Mouse (Mus musculus) neural tube, embryonic 12.5 days (tissue): ENCODE data around the gene Zdhhc19. TPM values are rescaled to one million over a fixed set of nuclear protein-coding genes. Genes with fewer than 3 reads are reported as not detected.
"Not testable (repeated sequence)": the region's sequence is repeated elsewhere in the genome, so short reads cannot be mapped to it uniquely, and the experiment has no call there.

Experiments
- ATAC-seq: fragments of 200-750 bp; cut with Nextera tagmentation; 2 replicates; pipeline ENCODE4 v1.8.0; 2017; ENCODE audit warnings: low read depth, mild to moderate bottlenecking, moderate TSS enrichment, moderate library complexity; ENCODE audit not compliant: low FRiP score
- H3K27ac ChIP-seq: fragments of 300-500 bp; sonication (generic); 2 replicates; pipeline ENCODE4 v1.5.1; 2016
- H3K27me3 ChIP-seq: fragments of 300-500 bp; sonication (generic); replicated peaks from 2 replicates; pipeline ENCODE4 v1.6.1; 2016; ENCODE audit warnings: mild to moderate bottlenecking
- H3K36me3 ChIP-seq: fragments of 300-500 bp; sonication (generic); 2 replicates; pipeline ENCODE4 v1.6.1; 2016; ENCODE audit warnings: mild to moderate bottlenecking
- H3K4me1 ChIP-seq: fragments of 300-500 bp; sonication (generic); 2 replicates; pipeline ENCODE4 v1.6.1; 2016
- H3K4me2 ChIP-seq: fragments of 300-500 bp; sonication (generic); replicated peaks from 2 replicates; pipeline ENCODE4 v1.6.1; 2016; ENCODE audit warnings: mild to moderate bottlenecking
- H3K4me3 ChIP-seq: fragments of 300-500 bp; sonication (generic); 2 replicates; pipeline ENCODE4 v1.5.1; 2016
- H3K9ac ChIP-seq: fragments of 300-500 bp; sonication (generic); 2 replicates; pipeline ENCODE4 v1.6.1; 2016; ENCODE audit warnings: mild to moderate bottlenecking
- H3K9me3 ChIP-seq: fragments of 300-500 bp; sonication (generic); 2 replicates; pipeline ENCODE4 v1.6.1; 2016; ENCODE audit warnings: mild to moderate bottlenecking
- WGBS: fragments of 180-500 bp; shearing (Covaris S2); methylation state at CpG from one replicate; pipeline ENCODE4 v1.1.7; 2016; 5-methylcytosine and 5-hydroxymethylcytosine counted together
- polyA plus RNA-seq: library from polyadenylated mRNA; unstranded; fragments of >200 nt; fragmentation: Nextera tagmentation; extraction: Ambion mirVana; gene quantifications from 2 replicates; pipeline ENCODE4 v1.2.1, GENCODE M21; 2016

The Zdhhc19 gene
- polyA plus RNA-seq, 1 experiment from 2014 or later, result not detected

DNA sequence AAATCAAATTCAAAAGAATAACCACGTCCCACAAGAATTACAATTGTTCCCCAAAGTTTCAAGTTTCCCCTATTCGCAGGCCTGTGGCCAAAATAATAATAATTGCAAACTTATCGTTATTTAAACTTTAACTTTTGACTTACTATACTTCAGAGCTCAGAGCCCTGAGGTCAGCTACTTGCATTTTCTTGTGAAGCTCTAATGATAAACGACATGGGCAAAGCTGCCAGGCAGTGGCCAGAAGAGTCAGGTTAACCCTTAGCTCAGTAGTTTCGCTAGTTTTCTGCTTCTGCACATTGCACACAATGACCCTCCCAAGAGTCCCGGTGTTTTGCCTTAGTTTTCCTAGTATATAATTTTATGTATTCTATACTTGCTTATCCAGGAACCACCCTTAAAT is 1.7 kb upstream of the Zdhhc19 start:
- H3K36me3 ChIP-seq, H3K4me2 ChIP-seq, H3K27ac ChIP-seq, H3K9me3 ChIP-seq, ATAC-seq, H3K27me3 ChIP-seq, H3K4me1 ChIP-seq, H3K4me3 ChIP-seq, H3K9ac ChIP-seq: not testable (repeated sequence)
- 82% methylated on average over 6 of the region's 6 CpGs for WGBS

DNA sequence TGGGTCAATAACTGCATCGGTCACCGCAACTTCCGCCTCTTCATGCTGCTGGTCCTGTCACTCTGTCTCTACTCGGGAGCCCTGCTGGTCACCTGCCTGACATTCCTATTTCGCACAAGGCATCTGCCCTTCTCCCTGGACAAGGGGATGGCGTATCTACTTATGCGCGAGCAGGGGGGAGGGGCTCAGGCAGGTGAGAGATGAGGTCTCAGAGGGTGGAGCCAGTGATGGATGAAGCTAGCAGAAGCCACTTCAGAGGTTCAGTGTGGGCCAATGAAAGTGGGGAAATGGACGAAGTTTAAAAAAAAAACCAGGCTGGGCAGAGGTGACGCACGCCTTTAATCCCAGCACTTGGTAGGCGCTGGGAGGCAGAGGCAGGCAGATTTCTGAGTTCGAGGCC is 2.9 kb downstream of the Zdhhc19 start:
- no peaks in the 10 kb centered on the region for H3K36me3 ChIP-seq
- WGBS, result 67% methylated on average over 13 of the region's 13 CpGs
- ATAC-seq, result peak; percentile 17; the same call in 1 of the 2 replicates
- H3K27ac ChIP-seq, result no peak overlapping the region
- H3K4me3 ChIP-seq, result no peak overlapping the region
- H3K9me3 ChIP-seq, result no peaks in the 10 kb centered on the region
- H3K9ac ChIP-seq, result no peak overlapping the region
- H3K27me3 ChIP-seq, result peaks cover 3% of the 10 kb centered on the region; the same call in 1 of the 2 replicates
- no peaks in the 10 kb centered on the region; the same call in none of the 2 replicates for H3K4me1 ChIP-seq
- H3K4me2 ChIP-seq, result peak overlapping the region; percentile 66; the same call in 1 of the 2 replicates

DNA sequence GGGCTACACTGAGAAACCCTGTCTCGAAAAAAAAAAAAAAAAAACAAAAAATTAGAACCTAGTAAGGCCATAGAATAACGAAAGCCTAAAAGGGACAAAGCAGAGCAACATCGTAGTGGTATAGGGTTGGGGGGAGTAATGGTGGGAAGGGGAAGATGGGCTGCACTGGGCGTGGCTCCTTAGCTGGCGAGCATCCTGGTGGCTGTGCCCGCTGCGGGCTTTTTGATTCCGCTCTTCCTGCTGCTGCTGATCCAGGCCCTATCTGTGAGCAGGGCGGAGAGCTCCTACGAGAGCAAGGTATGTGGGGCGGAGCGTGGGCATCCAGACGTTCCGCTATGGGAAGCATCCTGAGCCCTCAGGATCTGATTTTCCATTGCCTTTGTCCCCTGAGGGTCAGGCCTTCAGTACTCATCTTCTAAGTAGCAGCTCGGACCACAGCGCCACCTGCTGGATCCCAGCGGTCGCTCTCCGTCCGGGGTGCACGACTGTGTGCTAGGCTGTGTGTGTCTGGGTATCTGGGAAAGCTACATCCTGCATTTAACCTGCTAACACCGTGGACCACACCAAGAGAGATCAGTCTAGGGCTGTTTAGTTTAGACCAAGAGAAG is 3.5 kb downstream of the Zdhhc19 start:
- Histone ChIP-seq H3K4me1 (no peaks in the 10 kb centered on the region; the same call in none of the 2 replicates), H3K27me3 (peaks cover 3% of the 10 kb centered on the region; the same call in 1 of the 2 replicates), H3K36me3 (no peaks in the 10 kb centered on the region), H3K9me3 (no peaks in the 10 kb centered on the region), H3K27ac (no peak overlapping the region), H3K9ac (peak overlapping the region; percentile 58), H3K4me2 (peak overlapping the region; percentile 66), H3K4me3 (peak overlapping the region; percentile 37)
- 8% methylated on average over 22 of the region's 22 CpGs for WGBS
- peak; percentile 93 for ATAC-seq

DNA sequence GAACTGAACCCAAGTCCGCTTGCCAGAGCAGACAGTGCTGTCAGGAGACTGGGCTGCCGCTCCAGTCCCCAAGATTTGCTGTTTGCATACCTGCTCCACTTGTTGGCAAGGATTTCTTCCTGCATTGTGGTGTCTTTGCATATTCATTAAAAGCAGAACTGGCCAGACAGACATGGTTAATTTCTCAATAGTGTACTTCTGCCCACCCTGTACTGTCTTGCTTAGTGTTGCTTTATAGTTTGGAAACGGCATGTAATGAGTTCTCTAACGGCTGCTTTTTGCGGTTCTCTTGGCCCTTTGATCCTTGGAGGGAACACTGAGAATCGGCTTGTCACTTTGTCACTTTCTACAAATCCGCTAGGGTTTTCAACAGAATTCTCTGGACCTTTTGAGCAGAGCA is 5.4 kb downstream of the Zdhhc19 start:
- Histone ChIP-seq H3K27ac (no peak overlapping the region), H3K9me3 (no peaks in the 10 kb centered on the region), H3K9ac (no peak overlapping the region), H3K36me3 (no peaks in the 10 kb centered on the region), H3K4me2 (no peak overlapping the region), H3K4me1 (no peaks in the 10 kb centered on the region; the same call in none of the 2 replicates), H3K4me3 (no peak overlapping the region), H3K27me3 (peaks cover 3% of the 10 kb centered on the region; the same call in 1 of the 2 replicates)
- ATAC-seq, result no peak
- 69% methylated on average over 7 of the region's 7 CpGs for WGBS

DNA sequence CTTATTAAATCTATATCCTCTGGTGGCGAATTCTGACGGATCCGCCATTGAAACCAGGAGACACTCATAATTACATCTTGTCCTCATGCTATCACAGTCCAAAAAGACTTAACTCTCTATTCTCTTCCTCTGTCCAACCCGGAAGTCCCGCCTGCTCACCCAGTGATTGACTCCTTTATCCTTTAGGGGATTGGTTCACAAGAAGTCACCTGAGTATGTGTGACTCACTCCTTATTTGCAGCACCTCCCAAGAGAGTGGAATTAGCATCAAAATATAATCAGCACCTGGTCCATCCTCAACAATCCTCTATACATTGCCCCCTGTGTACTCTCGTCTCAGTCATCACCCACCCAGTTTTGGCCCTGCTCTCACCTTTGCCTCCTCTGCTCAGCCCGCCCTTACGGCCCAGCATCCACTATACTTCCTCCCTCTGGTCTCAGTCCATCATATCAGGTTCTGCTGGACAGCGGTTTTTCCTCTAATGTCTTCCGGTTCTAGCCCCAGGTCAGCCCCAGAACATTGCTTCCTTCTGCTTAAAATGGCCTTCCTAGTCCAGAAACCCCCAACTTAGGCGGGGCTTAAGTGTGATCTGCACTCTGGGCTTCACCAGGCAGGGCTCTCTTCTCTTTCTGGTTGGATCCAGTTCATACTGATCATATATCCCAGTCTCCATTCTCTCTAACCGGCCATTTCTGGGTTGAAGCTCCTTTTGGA is 6.7 kb downstream of the Zdhhc19 start:
- Histone ChIP-seq H3K9me3 (no peaks in the 10 kb centered on the region), H3K4me1 (no peaks in the 10 kb centered on the region; the same call in 1 of the 2 replicates), H3K36me3 (no peaks in the 10 kb centered on the region), H3K4me2 (no peak overlapping the region), H3K9ac (no peak overlapping the region), H3K27me3 (peaks cover 3% of the 10 kb centered on the region; the same call in 1 of the 2 replicates), H3K4me3 (no peak overlapping the region), H3K27ac (no peak overlapping the region)
- ATAC-seq, result no peak
- 89% methylated on average over 12 of the region's 12 CpGs for WGBS

DNA sequence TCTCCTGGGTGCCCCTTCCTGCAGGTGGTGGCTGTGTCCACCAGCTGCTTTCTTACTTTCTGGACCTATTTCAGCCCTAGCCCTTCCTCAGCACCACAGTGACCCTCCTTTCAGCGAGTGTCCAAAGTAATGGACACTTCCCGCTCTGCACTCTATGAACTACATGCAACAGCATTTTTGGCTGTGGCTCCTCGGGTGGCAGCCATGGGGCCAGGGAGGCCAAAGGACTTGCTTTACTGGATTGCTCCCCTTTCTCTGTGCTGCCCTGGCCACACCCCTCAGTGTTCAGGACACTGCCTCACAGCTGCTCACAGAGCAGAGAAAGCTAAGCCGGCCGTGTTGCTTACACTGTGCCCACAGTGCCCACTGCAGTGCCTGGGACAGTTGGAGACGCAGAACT is 7.6 kb downstream of the Zdhhc19 start:
- Histone ChIP-seq H3K4me3 (no peak overlapping the region), H3K9me3 (no peaks in the 10 kb centered on the region), H3K4me2 (no peak overlapping the region), H3K27ac (no peak overlapping the region), H3K36me3 (no peaks in the 10 kb centered on the region), H3K4me1 (no peaks in the 10 kb centered on the region; the same call in 1 of the 2 replicates), H3K9ac (no peak overlapping the region), H3K27me3 (peaks cover 3% of the 10 kb centered on the region; the same call in 1 of the 2 replicates)
- ATAC-seq, result no peak
- WGBS, result 70% methylated on average over 6 of the region's 6 CpGs

DNA sequence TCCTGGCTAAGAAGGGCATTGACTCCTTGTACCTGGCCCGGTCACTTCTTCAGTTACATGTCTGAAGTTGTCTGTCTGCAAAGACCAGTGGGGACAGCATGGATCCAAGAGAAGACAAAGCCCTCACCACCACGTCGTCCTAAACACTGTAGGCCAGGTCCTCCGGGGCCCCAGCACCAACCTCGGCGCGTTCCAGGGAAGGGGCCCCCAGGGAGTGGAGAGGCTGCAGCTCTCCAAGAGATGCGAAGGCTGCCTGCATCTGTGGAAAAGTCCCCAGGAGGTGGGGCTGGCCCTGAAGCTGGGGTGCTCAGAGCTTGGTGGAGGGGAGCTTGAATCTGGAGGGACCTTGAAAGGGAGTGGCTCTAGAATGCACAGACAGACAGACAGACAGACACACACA is 10.2 kb downstream of the Zdhhc19 start:
- no peak for ATAC-seq
- Histone ChIP-seq H3K27ac (no peak overlapping the region), H3K4me3 (no peak overlapping the region), H3K27me3 (peaks cover 3% of the 10 kb centered on the region; the same call in 1 of the 2 replicates), H3K4me1 (no peaks in the 10 kb centered on the region), H3K36me3 (no peaks in the 10 kb centered on the region), H3K9me3 (no peaks in the 10 kb centered on the region), H3K4me2 (no peak overlapping the region), H3K9ac (no peak overlapping the region)
- 78% methylated on average over 8 of the region's 8 CpGs for WGBS

DNA sequence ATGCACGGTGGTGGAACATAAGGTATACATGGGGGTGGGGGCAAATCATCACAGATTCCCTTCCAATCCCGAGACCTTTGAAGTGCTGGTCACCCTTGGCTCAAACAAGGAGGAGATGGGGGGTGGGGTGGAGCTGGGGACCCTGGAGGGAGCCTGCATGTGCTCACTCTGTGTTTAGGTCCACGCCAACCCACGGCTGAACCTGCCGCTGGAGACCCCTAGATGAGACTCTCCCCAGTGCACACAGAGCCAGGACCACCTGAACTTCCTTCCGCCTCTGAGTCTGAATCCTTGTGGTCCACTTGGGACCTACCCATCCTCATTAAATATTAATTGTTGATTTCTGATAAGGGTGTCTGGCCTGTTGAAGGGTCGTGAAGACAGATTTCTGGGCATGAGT is 10.8 kb downstream of the Zdhhc19 start:
- Histone ChIP-seq H3K36me3 (no peaks in the 10 kb centered on the region), H3K27me3 (peaks cover 3% of the 10 kb centered on the region; the same call in 1 of the 2 replicates), H3K27ac (no peak overlapping the region), H3K4me1 (no peaks in the 10 kb centered on the region), H3K4me3 (no peak overlapping the region), H3K9me3 (no peaks in the 10 kb centered on the region), H3K4me2 (no peak overlapping the region), H3K9ac (no peak overlapping the region)
- WGBS, result 85% methylated on average over 7 of the region's 7 CpGs
- ATAC-seq, result no peak

DNA sequence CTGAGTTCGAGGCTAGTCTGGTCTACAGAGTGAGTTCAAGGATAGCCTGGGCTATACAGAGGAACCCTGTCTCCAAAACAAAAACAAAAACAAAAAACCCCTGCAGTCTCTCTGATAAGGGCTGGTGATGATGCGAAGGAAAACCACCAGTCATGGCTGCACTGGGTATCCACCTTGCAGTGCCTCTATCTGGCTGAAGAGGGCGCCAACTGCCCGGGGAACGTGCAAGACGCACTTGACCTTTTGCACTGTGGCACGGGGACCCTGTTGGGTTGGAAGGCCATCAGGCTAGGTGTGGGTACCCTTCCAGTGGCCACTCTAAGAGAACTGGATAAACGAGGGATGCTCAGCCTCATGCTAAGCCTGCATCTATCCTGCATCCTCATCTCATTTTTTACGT is 11.3 kb downstream of the Zdhhc19 start:
- Histone ChIP-seq H3K27ac (no peak overlapping the region), H3K4me2 (no peak overlapping the region), H3K4me3 (no peak overlapping the region), H3K4me1 (no peaks in the 10 kb centered on the region), H3K9me3 (no peaks in the 10 kb centered on the region), H3K36me3 (no peaks in the 10 kb centered on the region), H3K9ac (no peak overlapping the region), H3K27me3 (peaks cover 3% of the 10 kb centered on the region; the same call in 1 of the 2 replicates)
- no peak for ATAC-seq
- 23% methylated on average over 9 of the region's 9 CpGs for WGBS

DNA sequence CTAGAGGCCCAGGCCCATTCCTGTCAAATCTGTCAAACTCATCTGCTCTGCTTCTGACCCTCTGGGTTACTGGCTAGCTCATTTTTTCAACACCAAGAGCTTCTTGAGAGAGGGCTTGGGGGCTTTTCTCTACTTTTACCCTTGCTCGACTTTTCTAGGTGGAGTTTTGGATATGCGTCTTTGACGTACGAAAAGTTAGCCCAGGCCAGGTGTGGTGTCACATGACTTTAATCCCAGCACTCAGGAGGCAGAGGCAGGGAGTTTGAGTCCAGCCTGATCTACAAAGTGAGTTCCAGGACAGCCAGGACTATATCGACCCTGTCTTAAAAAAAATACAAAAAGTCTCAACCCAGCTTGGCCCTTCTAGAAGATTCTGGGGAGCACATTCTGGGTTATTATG is 12.0 kb downstream of the Zdhhc19 start:
- Histone ChIP-seq H3K27me3 (peaks cover 3% of the 10 kb centered on the region; the same call in 1 of the 2 replicates), H3K9me3 (no peaks in the 10 kb centered on the region), H3K27ac (no peak overlapping the region), H3K4me1 (no peaks in the 10 kb centered on the region), H3K9ac (no peak overlapping the region), H3K4me3 (no peak overlapping the region), H3K4me2 (no peak overlapping the region), H3K36me3 (no peaks in the 10 kb centered on the region)
- ATAC-seq, result no peak
- 88% methylated on average over 5 of the region's 5 CpGs for WGBS

DNA sequence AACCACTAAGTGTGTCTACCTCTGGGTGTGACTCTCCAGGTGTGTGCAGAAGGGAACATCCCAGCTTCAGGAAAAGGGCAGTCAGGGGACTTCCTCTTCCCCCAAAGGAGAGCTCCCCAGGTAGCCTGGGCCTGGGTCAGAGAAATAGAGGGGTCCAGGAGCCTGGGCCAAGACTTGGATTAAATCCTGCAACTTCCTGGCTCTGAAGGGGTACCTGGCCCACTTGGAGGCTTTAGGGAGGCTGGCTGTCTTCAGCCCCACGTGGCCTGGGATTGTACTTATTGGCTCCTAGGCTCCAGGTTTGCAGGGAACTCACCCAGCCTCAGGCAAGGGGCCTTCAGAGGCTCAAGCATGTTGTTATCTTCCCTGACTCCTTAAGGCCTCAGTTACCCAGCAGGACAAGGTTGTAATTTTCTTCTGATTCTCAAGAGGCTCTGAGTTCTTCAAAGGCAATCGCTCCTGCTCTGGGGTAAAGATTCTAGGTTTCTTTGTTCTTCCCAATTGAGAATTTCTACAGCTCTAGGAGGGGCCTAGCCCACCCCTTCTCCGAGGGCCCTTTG is 12.5 kb downstream of the Zdhhc19 start:
- no peaks in the 10 kb centered on the region for H3K9me3 ChIP-seq
- peaks cover 3% of the 10 kb centered on the region; the same call in 1 of the 2 replicates for H3K27me3 ChIP-seq
- H3K4me2 ChIP-seq, result no peak overlapping the region
- 25% methylated on average over 3 of the region's 3 CpGs for WGBS
- H3K9ac ChIP-seq, result no peak overlapping the region
- no peak for ATAC-seq
- no peaks in the 10 kb centered on the region for H3K4me1 ChIP-seq
- H3K36me3 ChIP-seq, result no peaks in the 10 kb centered on the region
- no peak overlapping the region for H3K4me3 ChIP-seq
- no peak overlapping the region for H3K27ac ChIP-seq

DNA sequence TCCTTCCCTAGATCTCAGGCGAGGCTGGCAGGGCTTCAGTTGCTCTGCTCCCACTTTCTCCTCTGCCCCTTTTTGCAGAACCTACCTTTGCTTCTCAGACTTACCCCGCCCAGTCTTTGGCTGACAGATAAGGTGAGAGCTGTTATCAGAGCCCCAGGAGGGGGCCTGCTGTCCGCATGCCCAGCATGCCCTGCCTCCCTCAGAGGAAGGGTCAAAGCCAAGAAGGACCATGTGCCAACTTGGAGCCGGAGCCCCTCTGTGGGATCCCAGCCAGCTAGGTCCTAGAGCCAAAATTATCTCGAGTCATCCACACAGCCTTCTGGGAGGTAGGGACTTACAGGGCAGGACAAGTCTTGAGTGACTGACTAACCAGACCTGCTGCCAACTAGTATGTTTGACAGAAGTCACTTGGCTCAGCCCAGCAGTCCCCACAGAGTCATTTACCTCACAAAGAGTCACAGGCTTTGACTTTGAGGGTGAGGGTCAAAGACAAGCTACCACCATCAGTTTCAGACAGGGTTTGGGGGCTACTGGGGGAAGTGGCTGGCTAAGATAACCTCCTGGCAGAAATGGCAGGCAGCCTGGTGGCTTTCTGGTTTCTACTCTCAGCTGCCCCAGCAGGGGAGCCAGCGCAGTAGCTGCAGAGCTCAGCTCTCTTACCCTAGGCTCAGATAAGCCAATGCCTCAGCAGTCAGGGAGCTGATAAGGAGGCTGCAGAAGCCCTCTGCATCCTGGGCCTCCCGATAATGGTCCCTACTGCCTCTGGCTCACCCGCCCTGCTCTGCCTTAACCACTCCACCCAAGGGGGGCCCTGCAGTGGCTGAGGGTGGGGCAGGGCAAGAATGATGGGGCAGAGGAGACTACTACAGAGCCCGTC is 13.2 kb downstream of the Zdhhc19 start:
- ATAC-seq, result no peak
- no peak overlapping the region for H3K9ac ChIP-seq
- no peaks in the 10 kb centered on the region for H3K27me3 ChIP-seq
- H3K4me2 ChIP-seq, result no peak overlapping the region
- H3K4me3 ChIP-seq, result no peak overlapping the region
- H3K4me1 ChIP-seq, result no peaks in the 10 kb centered on the region
- no peak overlapping the region for H3K27ac ChIP-seq
- H3K36me3 ChIP-seq, result no peaks in the 10 kb centered on the region
- H3K9me3 ChIP-seq, result no peaks in the 10 kb centered on the region
- WGBS, result 60% methylated on average over 9 of the region's 9 CpGs
